ENCODE assay signal across 16 mouse cellular contexts in the genomic region with DNA sequence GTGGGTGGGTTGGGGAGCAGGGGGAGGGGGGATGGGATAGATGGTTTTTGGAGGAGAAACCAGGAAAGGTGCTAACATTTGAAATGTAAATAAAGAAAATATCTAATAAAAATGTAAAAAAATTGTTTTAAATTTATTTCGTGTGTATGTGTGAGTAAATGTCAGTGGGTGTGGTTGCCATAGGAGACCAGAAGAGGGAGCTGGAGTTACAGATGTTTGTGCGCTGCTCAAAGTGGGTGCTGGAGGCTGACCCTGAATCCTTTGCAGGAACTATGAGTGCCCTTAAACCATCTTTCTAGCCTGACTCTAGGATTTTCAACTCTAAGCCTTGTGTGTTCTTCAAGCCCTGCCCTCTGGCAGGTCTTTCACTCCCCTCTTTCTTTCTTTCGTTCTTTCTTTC. TPM values are rescaled to one million over a fixed set of nuclear protein-coding genes. Genes with fewer than 3 reads are reported as not detected.
A peak's percentile ranks its signal among the peaks of the same experiment; 100 is the strongest.
DNase-seq lines count a peak whose midpoint lies in the region; TF ChIP-seq lines count a peak whose summit lies in the region.
"Had no signal": no experiment of that assay in that cellular context is flagged by ENCODE, and none has a peak within 500 bp of the region (broad histone marks: within the 10 kb centered on the region; RNA-seq: fewer than 3 reads in every experiment).

No protein-coding gene starts in this region.

- WGBS in thymus, adult 2 months, result 83% methylated on average over 3 of the region's 3 CpGs
- WGBS in forebrain, embryonic 10.5 days, result 57% methylated on average over 3 of the region's 3 CpGs

- H3K27me3 ChIP-seq in thymus, adult 2 months (ENCODE audit: control insufficient read depth, insufficient read depth, low read length), result no peaks in the 10 kb centered on the region
- H3K27me3 ChIP-seq in forebrain, embryonic 10.5 days (ENCODE audit: poor library complexity, severe bottlenecking), result no peaks in the 10 kb centered on the region
- H3K27me3 ChIP-seq: heart, embryonic 12.5 days; hindbrain, embryonic 13.5 days had no signal

- TF ChIP-seq CTCF in gastrocnemius, adult 2 months (IDR thresholded peaks at IDR 0.05), result peak; percentile 59
- TF ChIP-seq CTCF in thymus, adult 2 months (IDR thresholded peaks at IDR 0.05; ENCODE audit: borderline replicate concordance, control insufficient read depth, extremely low read depth, insufficient read depth, low read length, poor library complexity), result no peak

- intact Hi-C loops in gastrocnemius, adult 2 months (cut with DNase I), result loop anchor here (2.0 kb wide), 1 partner anchor 104 kb away; no protein-coding TSS in a partner anchor

- no peak overlapping the region for H3K4me3 ChIP-seq in gastrocnemius, adult 2 months
- H3K4me3 ChIP-seq in thymus, adult 2 months (ENCODE audit: control insufficient read depth, insufficient read depth, low read length), result no peak overlapping the region
- H3K4me3 ChIP-seq in forebrain, embryonic 10.5 days, result no peak overlapping the region
- H3K4me3 ChIP-seq: heart, embryonic 12.5 days; hindbrain, embryonic 13.5 days; megakaryocyte, embryonic 14.5 days had no signal

- DNase-seq in gastrocnemius, adult 2 months, result no peak
- DNase-seq in gastrocnemius, adult 18-20 months (ENCODE audit: low spot score), result no peak
- DNase-seq in thymus, adult 2 months, result peak; percentile 13
- DNase-seq in thymus, postnatal 10 days (ENCODE audit: low spot score in 2 of 2), result no peak
- peak; percentile 15 for DNase-seq in c-Kit-positive CD71-positive TER-119-positive erythroid progenitor cells, embryonic 14.5 days (ENCODE audit: low spot score)
- peak; percentile 39 for DNase-seq in thymus, postnatal 4 days
- no peak for DNase-seq in Muller cell, postnatal 12 days (ENCODE audit: inconsistent ontology term)
- DNase-seq in forebrain, embryonic 10.5 days (ENCODE audit: extremely low spot score, low spot score), result no peak
- DNase-seq: kidney, adult 9 months; right cerebral cortex, postnatal 4 days had no signal

- no peak for TF ChIP-seq POLR2A in thymus, adult 2 months (IDR thresholded peaks at IDR 0.05; ENCODE audit: control insufficient read depth, extremely low read depth, insufficient read depth, low read length, poor library complexity)

- H3K36me3 ChIP-seq in thymus, adult 2 months (ENCODE audit: control insufficient read depth, insufficient read depth, low read length), result no peaks in the 10 kb centered on the region
- H3K36me3 ChIP-seq in forebrain, embryonic 10.5 days (replicated peaks), result no peaks in the 10 kb centered on the region
- H3K36me3 ChIP-seq: heart, embryonic 12.5 days; hindbrain, embryonic 13.5 days had no signal

- no peaks in the 10 kb centered on the region for H3K9me3 ChIP-seq in forebrain, embryonic 10.5 days
- H3K9me3 ChIP-seq: heart, embryonic 12.5 days; hindbrain, embryonic 13.5 days; megakaryocyte, embryonic 14.5 days had no signal

- H3K4me1 ChIP-seq in thymus, adult 2 months (replicated peaks; ENCODE audit: control insufficient read depth, insufficient read depth, low read length), result no peaks in the 10 kb centered on the region
- no peaks in the 10 kb centered on the region for H3K4me1 ChIP-seq in forebrain, embryonic 10.5 days
- H3K4me1 ChIP-seq: heart, embryonic 12.5 days; hindbrain, embryonic 13.5 days; megakaryocyte, embryonic 14.5 days had no signal

- no peak overlapping the region for H3K27ac ChIP-seq in gastrocnemius, adult 2 months
- H3K27ac ChIP-seq in thymus, adult 2 months (ENCODE audit: control insufficient read depth, insufficient read depth, low read length), result no peak overlapping the region
- no peak overlapping the region for H3K27ac ChIP-seq in forebrain, embryonic 10.5 days
- H3K27ac ChIP-seq: hindbrain, embryonic 13.5 days had no signal

RNA-seq across cellular contexts. Expression of gene Ovol2, which starts 16.6 kb away (rescaled TPM):
- total RNA-seq in gastrocnemius, adult 2 months (2021), result not detected
- total RNA-seq in gastrocnemius, adult 18-20 months (2021), result not detected
- 0.71 and 0.93 TPM in 2 replicates for polyA plus RNA-seq in thymus, adult 2 months (2012; rRNA removed)
- polyA plus RNA-seq in forebrain, embryonic 10.5 days (2016; fragmentation: Nextera tagmentation; extraction: Ambion mirVana), result 0.20 and 0.36 TPM in 2 replicates
- total RNA-seq: gastrocnemius, adult 8-10 months had no signal
- polyA plus RNA-seq: hindbrain, embryonic 13.5 days had no signal

RNA-seq across cellular contexts. Expression of gene Kat14, which starts 20.3 kb away (rescaled TPM):
- total RNA-seq in gastrocnemius, adult 2 months (2021), result 10 to 100 TPM; 21.3 to 25.4 TPM
- 10 to 100 TPM; 16.6 to 22.7 TPM for total RNA-seq in gastrocnemius, adult 18-20 months (2021)
- 30.2 and 34.8 TPM in 2 replicates for polyA plus RNA-seq in thymus, adult 2 months (2012; rRNA removed)
- polyA plus RNA-seq in forebrain, embryonic 10.5 days (2016; fragmentation: Nextera tagmentation; extraction: Ambion mirVana), result 64.7 and 65.7 TPM in 2 replicates

RNA-seq across cellular contexts. Expression of gene Pet117, which starts 20.3 kb away (rescaled TPM):
- 1 to 10 TPM; 5.2 to 8.4 TPM for total RNA-seq in gastrocnemius, adult 2 months (2021)
- 1 to 10 TPM; 7.0 to 8.3 TPM for total RNA-seq in gastrocnemius, adult 18-20 months (2021)
- not detected in 2 replicates for polyA plus RNA-seq in thymus, adult 2 months (2012; rRNA removed)
- 0.81 TPM in 1 of 2 replicates, not detected in the other for polyA plus RNA-seq in forebrain, embryonic 10.5 days (2016; fragmentation: Nextera tagmentation; extraction: Ambion mirVana)
- polyA plus RNA-seq: cortical plate, adult 2 months; limb, embryonic 14.5 days had no signal

Comparison
In these comparisons a context has a peak if more than half of its experiments do, and no peak if none do; other contexts are left out.
1. DNase-seq: peak in thymus, adult 2 months (single experiment), c-Kit-positive CD71-positive TER-119-positive erythroid progenitor cells, embryonic 14.5 days (single experiment) and thymus, postnatal 4 days (single experiment); none in gastrocnemius, adult 2 months (single experiment), gastrocnemius, adult 18-20 months (single experiment), thymus, postnatal 10 days (0 of 2), Muller cell, postnatal 12 days (single experiment) and forebrain, embryonic 10.5 days (single experiment).